Mouse (Mus musculus): ENCODE results near the gene Fam219b. TPM values are rescaled to one million over a fixed set of nuclear protein-coding genes. Genes with fewer than 3 reads are reported as not detected.
A peak's percentile ranks its signal among the peaks of the same experiment; 100 is the strongest.

Gene Fam219b
- polyA plus RNA-seq, 1 experiment, result 6.2 TPM

DNA sequence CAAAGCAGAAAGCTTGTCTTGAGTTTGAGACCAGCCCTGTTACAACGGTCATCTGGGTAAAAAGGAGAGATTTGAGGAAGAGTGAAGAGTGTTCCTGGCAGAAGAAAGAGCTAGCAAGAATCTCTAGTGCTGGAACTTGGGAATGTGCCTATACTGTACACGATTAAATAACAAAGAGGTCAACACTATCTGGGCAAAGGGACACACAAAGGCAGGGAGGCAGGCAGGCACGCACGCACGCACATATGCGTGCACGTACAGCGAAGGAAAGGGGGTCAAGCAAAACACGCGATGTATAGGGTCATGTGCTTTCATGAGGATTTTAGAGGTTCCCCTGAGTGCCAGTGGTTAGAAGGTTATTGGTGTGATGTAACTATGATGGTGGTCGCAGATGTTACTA, 15.8 kb downstream of the Fam219b start:
- H3K27me3 ChIP-seq (replicated peaks; ENCODE audit: control insufficient read depth, insufficient read depth, low read length), result no peaks in the 10 kb centered on the region
- no peak for DNase-seq
- WGBS, result 82% methylated on average over 11 of the region's 11 CpGs
- peaks cover 8% of the 10 kb centered on the region; the same call in 1 of the 2 replicates for H3K4me1 ChIP-seq (ENCODE audit: control insufficient read depth, insufficient read depth, low read length)
- no peak for TF ChIP-seq CTCF (conservative IDR thresholded peaks at IDR 0.05; ENCODE audit: insufficient read depth, insufficient read length, low read depth, low read length)
- no peak for TF ChIP-seq POLR2A (IDR thresholded peaks at IDR 0.05; ENCODE audit: low read depth, low read length)
- H3K27ac ChIP-seq (ENCODE audit: insufficient read depth, low read depth, low read length), result no peak overlapping the region
- H3K36me3 ChIP-seq (ENCODE audit: control insufficient read depth, insufficient read depth, low read length), result no peaks in the 10 kb centered on the region
- H3K4me3 ChIP-seq (ENCODE audit: insufficient read depth, low read depth, low read length), result no peak overlapping the region

DNA sequence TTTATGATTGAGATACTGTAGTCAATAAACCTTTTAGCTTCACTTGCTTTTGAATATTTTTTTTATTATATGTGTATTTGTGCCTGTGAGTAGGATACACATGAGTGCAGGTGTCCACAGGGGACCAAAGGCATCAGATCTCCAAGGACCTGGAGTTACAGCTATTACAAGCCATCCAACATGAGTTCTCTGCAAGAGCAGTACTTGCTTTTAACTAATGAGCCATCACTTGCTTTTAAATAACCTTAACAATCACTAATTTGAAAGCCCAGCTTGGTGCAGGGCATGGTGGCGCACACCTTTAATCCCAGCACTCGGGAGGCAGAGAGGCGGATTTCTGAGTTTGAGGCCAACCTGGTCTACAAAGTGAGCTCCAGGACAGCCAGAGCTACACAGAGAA, 17.4 kb downstream of the Fam219b start:
- no peaks in the 10 kb centered on the region for H3K27me3 ChIP-seq (replicated peaks; ENCODE audit: control insufficient read depth, insufficient read depth, low read length)
- TF ChIP-seq CTCF (conservative IDR thresholded peaks at IDR 0.05; ENCODE audit: insufficient read depth, insufficient read length, low read depth, low read length), result no peak
- no peak for TF ChIP-seq POLR2A (IDR thresholded peaks at IDR 0.05; ENCODE audit: low read depth, low read length)
- no peak for DNase-seq
- H3K27ac ChIP-seq (ENCODE audit: insufficient read depth, low read depth, low read length), result no peak overlapping the region
- H3K4me3 ChIP-seq (ENCODE audit: insufficient read depth, low read depth, low read length), result no peak overlapping the region
- H3K36me3 ChIP-seq (ENCODE audit: control insufficient read depth, insufficient read depth, low read length), result no peaks in the 10 kb centered on the region
- peaks cover 8% of the 10 kb centered on the region; the same call in 1 of the 2 replicates for H3K4me1 ChIP-seq (ENCODE audit: control insufficient read depth, insufficient read depth, low read length)
- 69% methylated on average over 3 of the region's 3 CpGs for WGBS

DNA sequence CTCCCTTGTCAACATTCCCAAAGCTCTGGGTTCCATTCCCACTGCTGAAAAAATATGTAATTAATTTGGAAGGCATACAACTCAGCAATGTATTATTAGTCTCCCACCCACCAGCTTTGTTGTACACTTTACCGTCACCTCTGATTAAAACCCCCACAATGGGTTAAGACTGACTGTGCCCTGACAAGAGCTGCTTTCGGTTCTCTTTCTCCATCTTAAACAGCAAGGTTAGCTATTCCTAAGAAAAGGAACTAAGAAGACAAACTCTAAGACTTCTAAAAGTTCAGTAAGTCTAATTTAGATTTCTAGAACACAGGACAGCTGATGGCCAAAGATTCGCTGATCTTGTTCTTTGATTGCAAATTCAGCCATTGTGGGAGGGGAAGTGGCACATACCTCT, 19.9 kb downstream of the Fam219b start:
- no peak overlapping the region for H3K27ac ChIP-seq (ENCODE audit: insufficient read depth, low read depth, low read length)
- DNase-seq, result no peak
- no peaks in the 10 kb centered on the region for H3K27me3 ChIP-seq (replicated peaks; ENCODE audit: control insufficient read depth, insufficient read depth, low read length)
- peaks cover 5% of the 10 kb centered on the region; the same call in 1 of the 2 replicates for H3K4me1 ChIP-seq (ENCODE audit: control insufficient read depth, insufficient read depth, low read length)
- no peak overlapping the region for H3K4me3 ChIP-seq (ENCODE audit: insufficient read depth, low read depth, low read length)
- WGBS, result 74% methylated on average over 3 of the region's 3 CpGs
- no peak for TF ChIP-seq CTCF (conservative IDR thresholded peaks at IDR 0.05; ENCODE audit: insufficient read depth, insufficient read length, low read depth, low read length)
- TF ChIP-seq POLR2A (IDR thresholded peaks at IDR 0.05; ENCODE audit: low read depth, low read length), result no peak
- no peaks in the 10 kb centered on the region for H3K36me3 ChIP-seq (ENCODE audit: control insufficient read depth, insufficient read depth, low read length)

GRCm38 (mm10) chr9:57558625-57559024, 21.3 kb downstream of the Fam219b start:
- Histone ChIP-seq H3K27ac (ENCODE audit: insufficient read depth, low read depth, low read length) (no peak overlapping the region), H3K4me1 (ENCODE audit: control insufficient read depth, insufficient read depth, low read length) (peaks cover 15% of the 10 kb centered on the region), H3K4me3 (ENCODE audit: insufficient read depth, low read depth, low read length) (no peak overlapping the region), H3K36me3 (ENCODE audit: control insufficient read depth, insufficient read depth, low read length) (no peaks in the 10 kb centered on the region), H3K27me3 (replicated peaks; ENCODE audit: control insufficient read depth, insufficient read depth, low read length) (no peaks in the 10 kb centered on the region)
- WGBS, result 92% methylated on average over 4 of the region's 4 CpGs
- TF ChIP-seq POLR2A (IDR thresholded peaks at IDR 0.05; ENCODE audit: low read depth, low read length), result no peak
- no peak for DNase-seq

DNA sequence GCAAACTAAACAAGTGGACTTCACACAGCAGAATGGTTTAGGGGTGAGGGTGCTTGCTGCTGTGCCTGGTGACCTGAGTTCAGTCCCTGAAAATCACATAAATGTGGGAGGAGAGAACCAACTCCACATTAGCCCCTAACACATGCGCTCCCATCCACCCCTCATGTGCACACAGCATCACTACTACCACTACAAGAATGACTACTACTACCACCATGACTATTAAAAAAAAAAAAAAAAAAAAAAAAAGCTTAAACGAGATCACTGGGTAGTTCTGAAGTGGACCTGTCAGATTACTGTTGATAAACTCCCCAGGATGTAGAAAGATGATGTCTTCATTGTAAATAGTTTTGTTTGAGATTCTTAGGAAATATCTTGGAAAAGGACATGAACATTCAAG, 22.2 kb downstream of the Fam219b start:
- peaks cover 22% of the 10 kb centered on the region for H3K4me1 ChIP-seq (ENCODE audit: control insufficient read depth, insufficient read depth, low read length)
- TF ChIP-seq POLR2A (IDR thresholded peaks at IDR 0.05; ENCODE audit: low read depth, low read length) (no peak), CTCF (conservative IDR thresholded peaks at IDR 0.05; ENCODE audit: insufficient read depth, insufficient read length, low read depth, low read length) (no peak)
- 75% methylated on average over 2 of the region's 2 CpGs for WGBS
- no peak for DNase-seq
- H3K27me3 ChIP-seq (replicated peaks; ENCODE audit: control insufficient read depth, insufficient read depth, low read length), result no peaks in the 10 kb centered on the region
- H3K36me3 ChIP-seq (ENCODE audit: control insufficient read depth, insufficient read depth, low read length), result no peaks in the 10 kb centered on the region
- no peak overlapping the region for H3K4me3 ChIP-seq (ENCODE audit: insufficient read depth, low read depth, low read length)
- H3K27ac ChIP-seq (ENCODE audit: insufficient read depth, low read depth, low read length), result no peak overlapping the region

DNA sequence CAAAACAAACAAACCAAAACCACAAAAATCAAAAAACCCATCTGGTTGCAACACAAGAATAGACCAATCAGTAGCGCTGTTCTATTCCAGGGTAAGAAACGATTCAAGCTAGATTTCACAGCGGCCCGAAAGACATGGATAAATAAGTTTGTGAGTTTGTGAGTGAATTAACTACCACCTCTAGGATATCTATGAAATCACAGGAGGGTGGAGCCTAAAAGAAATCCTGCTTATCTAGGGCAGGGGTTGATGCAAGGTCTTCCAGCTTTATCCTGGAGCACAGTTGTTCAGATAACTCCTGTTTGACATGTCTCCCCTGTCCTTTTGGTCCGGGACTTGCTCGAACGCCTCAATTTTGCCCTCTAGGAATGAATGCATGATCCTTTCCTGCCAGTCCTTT, 22.9 kb downstream of the Fam219b start:
- H3K27me3 ChIP-seq (replicated peaks; ENCODE audit: control insufficient read depth, insufficient read depth, low read length), result no peaks in the 10 kb centered on the region
- no peaks in the 10 kb centered on the region for H3K36me3 ChIP-seq (ENCODE audit: control insufficient read depth, insufficient read depth, low read length)
- H3K27ac ChIP-seq (ENCODE audit: insufficient read depth, low read depth, low read length), result no peak overlapping the region
- DNase-seq, result no peak
- 26% methylated on average over 7 of the region's 7 CpGs for WGBS
- no peak for TF ChIP-seq POLR2A (IDR thresholded peaks at IDR 0.05; ENCODE audit: low read depth, low read length)
- no peak for TF ChIP-seq CTCF (conservative IDR thresholded peaks at IDR 0.05; ENCODE audit: insufficient read depth, insufficient read length, low read depth, low read length)
- H3K4me3 ChIP-seq (ENCODE audit: insufficient read depth, low read depth, low read length), result no peak overlapping the region
- H3K4me1 ChIP-seq (ENCODE audit: control insufficient read depth, insufficient read depth, low read length), result peaks cover 27% of the 10 kb centered on the region

- WGBS, result under 1% methylated on average over 37 of the region's 37 CpGs
- no peaks in the 10 kb centered on the region for H3K27me3 ChIP-seq (replicated peaks; ENCODE audit: control insufficient read depth, insufficient read depth, low read length)
- H3K27ac ChIP-seq (ENCODE audit: insufficient read depth, low read depth, low read length), result peak within 1 kb of the TSS; percentile 89
- TF ChIP-seq CTCF (conservative IDR thresholded peaks at IDR 0.05; ENCODE audit: insufficient read depth, insufficient read length, low read depth, low read length), result 0 out of 2 replicates have a peak, but pooled peaks have one; percentile 12
- peak; percentile 75 for TF ChIP-seq POLR2A (IDR thresholded peaks at IDR 0.05; ENCODE audit: low read depth, low read length)
- H3K36me3 ChIP-seq (ENCODE audit: control insufficient read depth, insufficient read depth, low read length), result no peaks in the 10 kb centered on the region
- peak within 1 kb of the TSS; percentile 77 for H3K4me3 ChIP-seq (ENCODE audit: insufficient read depth, low read depth, low read length)
- peak; percentile 97 for DNase-seq
- H3K4me1 ChIP-seq (ENCODE audit: control insufficient read depth, insufficient read depth, low read length), result peaks cover 34% of the 10 kb centered on the region
Measured at GRCm38 (mm10) chr9:57560861-57561710, 23.8 kb downstream of the Fam219b start, which contains the start of gene Scamp2. Gene Scamp2 (plus strand): TSS chr9:57560943.

Data from kidney, adult 2 months (tissue).